Mouse (Mus musculus) spleen, adult 2 months (tissue): ENCODE measurements at regions not wholly inside any gene's neighbourhood (a gene's known extent, or its start where the extent isn't known, plus 50 kb on each side); places are given as distances from the start of the nearest gene placed in this dataset.

Source experiments
- CTCF ChIP-seq: fragments of 200-500 bp; IDR thresholded peaks from 2 replicates; pipeline ENCODE4 v1.5.1; 2011; ENCODE audit warnings: mild to moderate bottlenecking, inconsistent platforms; ENCODE audit not compliant: insufficient read depth, insufficient read length, insufficient replicate concordance; ENCODE audit errors: extremely low read depth
- POLR2A ChIP-seq: fragments of 200-500 bp; IDR thresholded peaks from 2 replicates; pipeline ENCODE4 v1.6.1; 2011; ENCODE audit warnings: low read depth, low read length, inconsistent platforms

- no peak for TF ChIP-seq CTCF
- TF ChIP-seq POLR2A = no peak
These were observed 304.0 kb downstream of the Maf start for GRCm38 (mm10) chr8:115403601-115404000.
